In the genomic region with DNA sequence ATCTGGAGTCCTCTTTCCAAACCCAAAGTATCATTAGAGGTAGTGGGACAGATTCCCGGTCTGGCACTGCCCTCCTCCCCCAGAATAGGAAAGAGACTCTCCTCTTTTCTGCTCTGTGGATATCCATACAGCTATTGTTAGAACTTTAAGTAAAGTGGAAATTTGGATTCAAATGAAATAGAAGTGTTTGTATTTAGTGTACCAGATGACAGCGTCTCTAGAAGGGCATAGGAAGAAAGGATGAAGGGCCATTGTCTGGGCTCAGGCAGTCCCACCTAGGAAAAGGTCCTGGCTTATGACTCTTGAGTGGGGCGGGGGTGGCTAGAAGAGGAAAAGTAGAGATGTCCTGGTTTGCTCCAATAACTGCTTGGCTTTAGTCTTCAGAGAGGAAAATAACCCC, we compare ENCODE assay signal across 25 mouse cellular contexts. TPM values are rescaled to one million over a fixed set of nuclear protein-coding genes. Genes with fewer than 3 reads are reported as not detected.
A peak's percentile ranks its signal among the peaks of the same experiment; 100 is the strongest.
DNase-seq lines count a peak whose midpoint lies in the region; ATAC-seq and TF ChIP-seq lines count a peak whose summit lies in the region.
"Had no signal": no experiment of that assay in that cellular context is flagged by ENCODE, and none has a peak within 500 bp of the region (broad histone marks: within the 10 kb centered on the region; RNA-seq: fewer than 3 reads in every experiment).

No protein-coding gene starts in this region.

- no peak overlapping the region for H3K9ac ChIP-seq in hindbrain, postnatal 0 days (replicated peaks; ENCODE audit: low read length)
- no peak overlapping the region for H3K9ac ChIP-seq in hindbrain, embryonic 16.5 days (ENCODE audit: low read depth, low read length)
- H3K9ac ChIP-seq in midbrain, embryonic 11.5 days (ENCODE audit: low read length), result peak overlapping the region; percentile 25; the same call in 1 of the 2 replicates
- H3K9ac ChIP-seq: kidney, embryonic 15.5 days; liver, embryonic 13.5 days; lung, embryonic 14.5 days had no signal

- no peak for DNase-seq in hindbrain, embryonic 10.5 days (ENCODE audit: low spot score)
- DNase-seq in hindbrain, postnatal 0 days (ENCODE audit: low spot score), result no peak
- peak; percentile 90 for DNase-seq in midbrain, embryonic 11.5 days (ENCODE audit: low spot score, missing footprints)
- DNase-seq in cerebellum, adult 11 months, result no peak
- DNase-seq in frontal cortex, postnatal 25 days (ENCODE audit: low spot score in 2 of 2), result no peak
- DNase-seq in lung, postnatal 14 days, result no peak
- no peak for DNase-seq in heart, postnatal 25 days (ENCODE audit: low spot score)
- DNase-seq: adrenal gland, postnatal 10 days; cerebellum, postnatal 14 days; embryo, embryonic 11 days; gastrocnemius, postnatal 10 days; heart, adult 2 months; heart, postnatal 4 days; liver, embryonic 13.5 days; lung, embryonic 14.5 days; right cerebral cortex, postnatal 4 days had no signal

- H3K4me2 ChIP-seq in hindbrain, postnatal 0 days (ENCODE audit: low read depth, low read length), result no peak overlapping the region
- H3K4me2 ChIP-seq in hindbrain, embryonic 16.5 days (ENCODE audit: low read length), result peak overlapping the region; percentile 16; the same call in 1 of the 2 replicates
- peak overlapping the region; percentile 6 for H3K4me2 ChIP-seq in midbrain, embryonic 11.5 days
- H3K4me2 ChIP-seq: kidney, embryonic 15.5 days; liver, embryonic 13.5 days; lung, embryonic 14.5 days had no signal

- H3K4me3 ChIP-seq in hindbrain, embryonic 10.5 days, result peak overlapping the region; percentile 49; the same call in 1 of the 2 replicates
- H3K4me3 ChIP-seq in hindbrain, postnatal 0 days (ENCODE audit: low read length), result no peak overlapping the region
- peak overlapping the region; percentile 25; the same call in 1 of the 2 replicates for H3K4me3 ChIP-seq in hindbrain, embryonic 16.5 days (ENCODE audit: low read length)
- H3K4me3 ChIP-seq in midbrain, embryonic 11.5 days (ENCODE audit: low read depth, low read length), result peak overlapping the region; percentile 32
- H3K4me3 ChIP-seq: heart, adult 2 months; kidney, embryonic 15.5 days; liver, embryonic 13.5 days had no signal

- TF ChIP-seq CTCF in hindbrain, postnatal 0 days (IDR thresholded peaks at IDR 0.05; ENCODE audit: low read depth), result no peak

- H3K36me3 ChIP-seq in hindbrain, embryonic 10.5 days, result no peaks in the 10 kb centered on the region
- no peaks in the 10 kb centered on the region for H3K36me3 ChIP-seq in hindbrain, postnatal 0 days (ENCODE audit: insufficient read depth, low read length)
- H3K36me3 ChIP-seq in hindbrain, embryonic 16.5 days (ENCODE audit: control insufficient read depth, insufficient read depth, low read length), result no peaks in the 10 kb centered on the region
- H3K36me3 ChIP-seq in midbrain, embryonic 11.5 days (ENCODE audit: control insufficient read depth, insufficient read depth, low read length), result no peaks in the 10 kb centered on the region
- H3K36me3 ChIP-seq: kidney, embryonic 15.5 days; liver, embryonic 13.5 days had no signal

- WGBS in hindbrain, embryonic 10.5 days, result 8% methylated on average over 3 of the region's 3 CpGs
- 17% methylated on average over 3 of the region's 3 CpGs for WGBS in hindbrain, postnatal 0 days
- WGBS in hindbrain, embryonic 16.5 days, result 15% methylated on average over 3 of the region's 3 CpGs
- WGBS in midbrain, embryonic 11.5 days, result 4% methylated on average over 3 of the region's 3 CpGs

- H3K27me3 ChIP-seq in hindbrain, embryonic 10.5 days (ENCODE audit: insufficient read depth, poor library complexity, severe bottlenecking), result peaks cover 99% of the 10 kb centered on the region
- H3K27me3 ChIP-seq in hindbrain, postnatal 0 days (ENCODE audit: insufficient read depth, low read length), result peaks cover 40% of the 10 kb centered on the region
- peaks cover 31% of the 10 kb centered on the region for H3K27me3 ChIP-seq in hindbrain, embryonic 16.5 days (replicated peaks; ENCODE audit: control insufficient read depth, insufficient read depth, low read length)
- peaks cover 79% of the 10 kb centered on the region for H3K27me3 ChIP-seq in midbrain, embryonic 11.5 days (ENCODE audit: control insufficient read depth, insufficient read depth, low read length)

- H3K27ac ChIP-seq in hindbrain, embryonic 10.5 days, result peak overlapping the region; percentile 29; the same call in 1 of the 2 replicates
- H3K27ac ChIP-seq in hindbrain, postnatal 0 days, result no peak overlapping the region
- no peak overlapping the region for H3K27ac ChIP-seq in hindbrain, embryonic 16.5 days (ENCODE audit: low read depth, low read length)
- no peak overlapping the region for H3K27ac ChIP-seq in midbrain, embryonic 11.5 days (ENCODE audit: low read depth, low read length)
- H3K27ac ChIP-seq: heart, adult 2 months; kidney, embryonic 15.5 days; liver, embryonic 13.5 days; macrophage; stomach, postnatal 0 days had no signal

- ATAC-seq in hindbrain, postnatal 0 days, result no peak
- ATAC-seq in hindbrain, embryonic 16.5 days, result no peak
- no peak for ATAC-seq in midbrain, embryonic 11.5 days (ENCODE audit: low FRiP score)
- ATAC-seq: CD4-positive, CD25-positive, alpha-beta regulatory T cell, adult 4 months; intestine, embryonic 16.5 days; Patski had no signal

- peaks cover 66% of the 10 kb centered on the region for H3K4me1 ChIP-seq in hindbrain, embryonic 10.5 days (replicated peaks)
- H3K4me1 ChIP-seq in hindbrain, postnatal 0 days (ENCODE audit: insufficient read depth, low read length), result peaks cover 9% of the 10 kb centered on the region; the same call in 1 of the 2 replicates
- H3K4me1 ChIP-seq in hindbrain, embryonic 16.5 days (ENCODE audit: control insufficient read depth, insufficient read depth, low read depth, low read length), result peaks cover 24% of the 10 kb centered on the region
- H3K4me1 ChIP-seq in midbrain, embryonic 11.5 days (ENCODE audit: control insufficient read depth, insufficient read depth, low read length), result peaks cover 27% of the 10 kb centered on the region

- intact Hi-C loops in heart, postnatal 25 days (cut with DNase I), result no loop called here

- no peaks in the 10 kb centered on the region for H3K9me3 ChIP-seq in hindbrain, embryonic 10.5 days
- H3K9me3 ChIP-seq in hindbrain, postnatal 0 days (ENCODE audit: low read length), result no peaks in the 10 kb centered on the region
- no peaks in the 10 kb centered on the region for H3K9me3 ChIP-seq in hindbrain, embryonic 16.5 days (ENCODE audit: control insufficient read depth, low read length)
- no peaks in the 10 kb centered on the region for H3K9me3 ChIP-seq in midbrain, embryonic 11.5 days (ENCODE audit: control insufficient read depth, low read length)
- H3K9me3 ChIP-seq: kidney, embryonic 15.5 days; liver, embryonic 13.5 days had no signal

RNA-seq across cellular contexts. Expression of gene Lhx9, which starts 2.9 kb away (rescaled TPM):
- 11.0 and 18.1 TPM in 2 replicates for polyA plus RNA-seq in hindbrain, embryonic 10.5 days (2016; fragmentation: Nextera tagmentation; extraction: Ambion mirVana)
- total RNA-seq in hindbrain, postnatal 0 days (2014; rRNA removed), result 9.1 and 12.0 TPM in 2 replicates
- 5.4 and 15.5 TPM in 2 replicates for polyA plus RNA-seq in hindbrain, postnatal 0 days (2015; fragmentation: Nextera tagmentation; extraction: Ambion mirVana)
- polyA plus RNA-seq in hindbrain, embryonic 16.5 days (2015; fragmentation: Nextera tagmentation; extraction: Ambion mirVana), result 10.7 and 17.5 TPM in 2 replicates
- polyA plus RNA-seq in midbrain, embryonic 11.5 days (2014; fragmentation: Nextera tagmentation; extraction: Ambion mirVana), result 43.4 and 48.9 TPM in 2 replicates
- total RNA-seq in heart, postnatal 25 days (2021), result not detected
- total RNA-seq: gastrocnemius, postnatal 10 days; heart, adult 2 months; heart, postnatal 4 days had no signal
- polyA plus RNA-seq: CD4-positive, CD25-positive, alpha-beta regulatory T cell, adult 4 months; heart, adult 2 months; large intestine, adult 2 months; lung, embryonic 14.5 days; macrophage; thymus, postnatal 0 days had no signal

RNA-seq across cellular contexts. Expression of gene 2310009B15Rik, which starts 11.2 kb away (rescaled TPM):
- 43.2 and 45.0 TPM in 2 replicates for polyA plus RNA-seq in hindbrain, embryonic 10.5 days (2016; fragmentation: Nextera tagmentation; extraction: Ambion mirVana)
- 29.1 and 32.7 TPM in 2 replicates for total RNA-seq in hindbrain, postnatal 0 days (2014; rRNA removed)
- polyA plus RNA-seq in hindbrain, postnatal 0 days (2015; fragmentation: Nextera tagmentation; extraction: Ambion mirVana), result 45.0 and 45.6 TPM in 2 replicates
- polyA plus RNA-seq in hindbrain, embryonic 16.5 days (2015; fragmentation: Nextera tagmentation; extraction: Ambion mirVana), result 24.0 and 29.5 TPM in 2 replicates
- 57.0 and 63.0 TPM in 2 replicates for polyA plus RNA-seq in midbrain, embryonic 11.5 days (2014; fragmentation: Nextera tagmentation; extraction: Ambion mirVana)
- total RNA-seq in heart, postnatal 25 days (2021), result 1 to 10 TPM; 8.9 to 10.0 TPM
